ENCODE assay signal across 10 mouse cellular contexts in genomic region chr13:74759152-74759551, GRCm38 (mm10).
"Had no signal": no experiment of that assay in that cellular context is flagged by ENCODE, and none has a peak within 500 bp of the region (broad histone marks: within the 10 kb centered on the region; RNA-seq: fewer than 3 reads in every experiment).

No protein-coding gene starts in this region.

- DNase-seq: kidney, adult 8-10 months; kidney, postnatal 4 days; liver; liver, embryonic 13.5 days; liver, postnatal 0 days; right cerebral cortex, postnatal 4 days; spleen, adult 18-20 months; thymus, postnatal 4 days had no signal

- ATAC-seq: intestine, postnatal 0 days; liver, postnatal 0 days; midbrain, embryonic 13.5 days had no signal
